Mouse (Mus musculus): ENCODE data around the gene Spred2.

- TF ChIP-seq POLR2A (IDR thresholded peaks at IDR 0.05; ENCODE audit: control insufficient read depth, extremely low read depth, insufficient read depth, low read length, poor library complexity) (no peak), CTCF (IDR thresholded peaks at IDR 0.05; ENCODE audit: borderline replicate concordance, control insufficient read depth, extremely low read depth, insufficient read depth, low read length, poor library complexity) (no peak)
Observed at GRCm38 (mm10) chr11:20033541-20034160, 109.5 kb downstream of the Spred2 start.

Measured in thymus, adult 2 months (tissue).